Mouse (Mus musculus) embryonic facial prominence, embryonic 14.5 days (tissue): ENCODE data around the gene Gm4969. TPM values are rescaled to one million over a fixed set of nuclear protein-coding genes. Genes with fewer than 3 reads are reported as not detected.

Experiments used
- ATAC-seq: fragments of 200-750 bp; cut with Nextera tagmentation; 2 replicates; pipeline ENCODE4 v1.8.0; 2017; ENCODE audit warnings: low read depth, moderate number of reproducible peaks, moderate TSS enrichment
- DNase-seq: peaks from one replicate; pipeline ENCODE4 v3.0.0-alpha.2; 2015; ENCODE audit warnings: low spot score
- H3K27ac ChIP-seq: fragments of 300-500 bp; sonication (generic); replicated peaks from 2 replicates; pipeline ENCODE4 v1.5.1; 2014; ENCODE audit warnings: low read depth, mild to moderate bottlenecking, low read length, moderate library complexity
- H3K27me3 ChIP-seq: fragments of 300-500 bp; sonication (generic); replicated peaks from 2 replicates; pipeline ENCODE4 v1.6.1; 2014; ENCODE audit warnings: low read length; ENCODE audit not compliant: control insufficient read depth, insufficient read depth
- H3K36me3 ChIP-seq: fragments of 300-500 bp; sonication (generic); 2 replicates; pipeline ENCODE4 v1.6.1; 2014; ENCODE audit warnings: low read length, mixed read lengths; ENCODE audit not compliant: control insufficient read depth, insufficient read depth
- H3K4me1 ChIP-seq: fragments of 300-500 bp; sonication (generic); 2 replicates; pipeline ENCODE4 v1.6.1; 2014; ENCODE audit warnings: antibody characterized with exemption, low read length; ENCODE audit not compliant: control insufficient read depth, insufficient read depth
- H3K4me2 ChIP-seq: fragments of 300-500 bp; sonication (generic); 2 replicates; pipeline ENCODE4 v1.6.1; 2014; ENCODE audit warnings: low read depth, mild to moderate bottlenecking, low read length, moderate library complexity, mixed read lengths
- H3K4me3 ChIP-seq: fragments of 300-500 bp; sonication (generic); 2 replicates; pipeline ENCODE4 v1.5.1; 2014; ENCODE audit warnings: low read depth, mild to moderate bottlenecking, low read length
- H3K9ac ChIP-seq: fragments of 300-500 bp; sonication (generic); 2 replicates; pipeline ENCODE4 v1.6.1; 2014; ENCODE audit warnings: low read depth, mild to moderate bottlenecking, low read length, moderate library complexity, mixed read lengths
- H3K9me3 ChIP-seq: fragments of 300-500 bp; sonication (generic); 2 replicates; pipeline ENCODE4 v1.6.1; 2016; ENCODE audit warnings: low read length; ENCODE audit not compliant: control insufficient read depth
- WGBS: fragments of 180-500 bp; shearing (Covaris S2); extraction: QIAGEN DNeasy Blood & Tissue Kit; methylation state at CpG from one replicate; pipeline ENCODE4 v1.1.7; 2014; 5-methylcytosine and 5-hydroxymethylcytosine counted together
- polyA plus RNA-seq: library from polyadenylated mRNA; unstranded; fragments of >200 nt; fragmentation: Nextera tagmentation; extraction: Ambion mirVana; gene quantifications from 2 replicates; pipeline ENCODE4 v1.2.1, GENCODE M21; 2014

Gm4969 gene
- polyA plus RNA-seq, 1 experiment from 2014 or later, result 1.7 TPM

- H3K27me3 ChIP-seq, result no peaks in the 10 kb centered on the region
- no peak overlapping the region for H3K4me2 ChIP-seq
- H3K9me3 ChIP-seq, result no peaks in the 10 kb centered on the region
- H3K9ac ChIP-seq, result no peak overlapping the region
- ATAC-seq (no peak), DNase-seq (no peak)
- 71% methylated on average over 2 of the region's 2 CpGs for WGBS
- no peaks in the 10 kb centered on the region for H3K4me1 ChIP-seq
- no peak overlapping the region for H3K27ac ChIP-seq
- no peak overlapping the region for H3K4me3 ChIP-seq
- H3K36me3 ChIP-seq, result no peaks in the 10 kb centered on the region
Measured at GRCm38 (mm10) chr7:19104486-19104885, 13.7 kb downstream of the Gm4969 start.

GRCm38 (mm10) chr7:19103741-19104140 is 14.4 kb downstream of the Gm4969 start:
- H3K9ac ChIP-seq, result no peak overlapping the region
- H3K27ac ChIP-seq, result no peak overlapping the region
- no peak for DNase-seq
- ATAC-seq, result no peak
- H3K9me3 ChIP-seq, result no peaks in the 10 kb centered on the region
- H3K27me3 ChIP-seq, result no peaks in the 10 kb centered on the region
- H3K4me1 ChIP-seq, result no peaks in the 10 kb centered on the region
- H3K4me2 ChIP-seq, result no peak overlapping the region
- H3K4me3 ChIP-seq, result no peak overlapping the region
- H3K36me3 ChIP-seq, result no peaks in the 10 kb centered on the region

GRCm38 (mm10) chr7:19100290-19100689 is 17.9 kb downstream of the Gm4969 start:
- H3K4me2 ChIP-seq, result no peak overlapping the region
- no peaks in the 10 kb centered on the region for H3K27me3 ChIP-seq
- WGBS, result 93% methylated on average over 1 of the region's 1 CpGs
- peaks cover 16% of the 10 kb centered on the region; the same call in 1 of the 2 replicates for H3K36me3 ChIP-seq
- no peak overlapping the region for H3K4me3 ChIP-seq
- H3K27ac ChIP-seq, result no peak overlapping the region
- H3K9me3 ChIP-seq, result no peaks in the 10 kb centered on the region
- DNase-seq (no peak), ATAC-seq (no peak)
- H3K9ac ChIP-seq, result no peak overlapping the region
- H3K4me1 ChIP-seq, result peaks cover 17% of the 10 kb centered on the region

GRCm38 (mm10) chr7:19098811-19099210 is 19.4 kb downstream of the Gm4969 start:
- Histone ChIP-seq H3K36me3 (peaks cover 16% of the 10 kb centered on the region; the same call in 1 of the 2 replicates), H3K9me3 (no peaks in the 10 kb centered on the region), H3K27me3 (no peaks in the 10 kb centered on the region), H3K4me3 (no peak overlapping the region), H3K9ac (no peak overlapping the region), H3K4me2 (no peak overlapping the region), H3K4me1 (peaks cover 17% of the 10 kb centered on the region), H3K27ac (no peak overlapping the region)
- 54% methylated on average over 6 of the region's 7 CpGs for WGBS
- no peak for ATAC-seq
- DNase-seq, result no peak

GRCm38 (mm10) chr7:19097863-19098262 is 20.3 kb downstream of the Gm4969 start:
- ATAC-seq (no peak), DNase-seq (no peak)
- H3K4me2 ChIP-seq, result no peak overlapping the region
- no peak overlapping the region for H3K4me3 ChIP-seq
- H3K36me3 ChIP-seq, result peaks cover 16% of the 10 kb centered on the region; the same call in 1 of the 2 replicates
- no peak overlapping the region for H3K27ac ChIP-seq
- H3K27me3 ChIP-seq, result no peaks in the 10 kb centered on the region
- H3K4me1 ChIP-seq, result peaks cover 17% of the 10 kb centered on the region
- no peaks in the 10 kb centered on the region for H3K9me3 ChIP-seq
- no peak overlapping the region; the same call in 1 of the 2 replicates for H3K9ac ChIP-seq

GRCm38 (mm10) chr7:19097217-19097616 is 21.0 kb downstream of the Gm4969 start:
- Histone ChIP-seq H3K27me3 (no peaks in the 10 kb centered on the region), H3K4me3 (no peak overlapping the region), H3K9ac (no peak overlapping the region; the same call in 1 of the 2 replicates), H3K9me3 (no peaks in the 10 kb centered on the region), H3K27ac (no peak overlapping the region), H3K36me3 (peaks cover 16% of the 10 kb centered on the region; the same call in 1 of the 2 replicates), H3K4me1 (peaks cover 21% of the 10 kb centered on the region), H3K4me2 (peak overlapping the region; percentile 91; the same call in 1 of the 2 replicates)
- ATAC-seq, result no peak
- no peak for DNase-seq
- 72% methylated on average over 2 of the region's 2 CpGs for WGBS

- Histone ChIP-seq H3K4me1 (peaks cover 24% of the 10 kb centered on the region), H3K4me2 (peak overlapping the region; percentile 91), H3K36me3 (peaks cover 21% of the 10 kb centered on the region; the same call in 1 of the 2 replicates), H3K9me3 (no peaks in the 10 kb centered on the region), H3K27me3 (no peaks in the 10 kb centered on the region), H3K4me3 (peak overlapping the region; percentile 80), H3K27ac (peak overlapping the region; percentile 98), H3K9ac (peak overlapping the region; percentile 95)
- no peak for DNase-seq
- ATAC-seq, result no peak
- 57% methylated on average over 4 of the region's 5 CpGs for WGBS
Measured at GRCm38 (mm10) chr7:19096421-19096976, 21.7 kb downstream of the Gm4969 start.

GRCm38 (mm10) chr7:19095751-19096110 is 22.4 kb downstream of the Gm4969 start:
- Histone ChIP-seq H3K27me3 (no peaks in the 10 kb centered on the region), H3K36me3 (peaks cover 28% of the 10 kb centered on the region), H3K9ac (peak overlapping the region; percentile 95), H3K9me3 (no peaks in the 10 kb centered on the region), H3K4me2 (peak overlapping the region; percentile 91), H3K4me1 (peaks cover 24% of the 10 kb centered on the region), H3K4me3 (peak overlapping the region; percentile 80), H3K27ac (peak overlapping the region; percentile 98)
- under 1% methylated on average over 19 of the region's 19 CpGs for WGBS
- DNase-seq (peak; percentile 95), ATAC-seq (peak; percentile 12)
